In the genomic region with DNA sequence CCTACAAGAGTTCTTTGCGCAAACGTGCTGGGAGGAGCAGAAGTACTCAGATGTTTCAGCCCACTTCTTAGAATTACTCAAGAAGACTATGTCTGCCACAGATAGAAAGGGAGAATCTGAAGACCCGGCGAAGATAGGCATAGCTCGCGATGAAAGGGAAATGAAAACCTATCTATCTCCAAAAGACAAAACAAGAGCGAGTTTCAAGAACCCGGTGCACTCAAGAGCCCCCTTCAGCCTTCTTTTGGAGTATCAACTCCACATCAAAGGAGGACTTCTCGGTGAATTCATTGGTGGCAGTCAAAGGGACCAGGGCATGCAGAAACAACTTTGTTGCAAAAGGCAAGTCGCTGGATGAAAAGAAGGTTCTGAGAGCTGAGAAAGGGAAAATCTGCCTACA, we compare ENCODE assay signal across 27 mouse cellular contexts.
DNase-seq lines count a peak whose midpoint lies in the region; ATAC-seq and TF ChIP-seq lines count a peak whose summit lies in the region.
"Had no signal": no experiment of that assay in that cellular context is flagged by ENCODE, and none has a peak within 500 bp of the region (broad histone marks: within the 10 kb centered on the region; RNA-seq: fewer than 3 reads in every experiment).

No protein-coding gene starts in this region.

- H3K4me1 ChIP-seq in thymus, adult 2 months (replicated peaks; ENCODE audit: control insufficient read depth, insufficient read depth, low read length): 0 out of 2 replicates have a peak, but pooled peaks cover 3% of the 10 kb centered on the region
- H3K4me1 ChIP-seq: forebrain, embryonic 13.5 days; heart, embryonic 12.5 days; limb, embryonic 15.5 days; midbrain, embryonic 10.5 days had no signal

- TF ChIP-seq POLR2A in thymus, adult 2 months (IDR thresholded peaks at IDR 0.05; ENCODE audit: control insufficient read depth, extremely low read depth, insufficient read depth, low read length, poor library complexity): no peak

- WGBS in thymus, adult 2 months: 52% methylated on average over 10 of the region's 10 CpGs

- intact Hi-C loops in heart, postnatal 36 days (cut with DNase I): no loop called here

- peak; percentile 14 for DNase-seq in thymus, adult 2 months
- DNase-seq in thymus, postnatal 4 days: peak; percentile 13
- no peak for DNase-seq in heart, postnatal 36 days
- no peak for DNase-seq in adrenal gland, adult (ENCODE audit: inconsistent age in 2 of 2, low spot score in 1 of 2)
- DNase-seq: adrenal gland, adult 8-10 months; cerebellum, adult 11 months; cerebellum, adult 9-10 months; cerebellum, postnatal 36 days; gastrocnemius, postnatal 36 days; heart, adult 2 months; lung, adult 2 months; lung, postnatal 10 days; retina, postnatal 1 day; right cerebral cortex, postnatal 14 days had no signal

- TF ChIP-seq CTCF in thymus, adult 2 months (IDR thresholded peaks at IDR 0.05; ENCODE audit: borderline replicate concordance, control insufficient read depth, extremely low read depth, insufficient read depth, low read length, poor library complexity): no peak

- ATAC-seq in CD4-positive, CD25-positive, alpha-beta regulatory T cell, adult 4 months: peak; percentile 69
- peak; percentile 49 for ATAC-seq in activated CD4-positive, CD25-positive, alpha-beta regulatory T cell, adult 4 months
- ATAC-seq in cerebellum, adult (ENCODE audit: insufficient number of reproducible peaks, low FRiP score, low TSS enrichment): no peak
- ATAC-seq: forebrain, embryonic 13.5 days had no signal

- no peaks in the 10 kb centered on the region for H3K36me3 ChIP-seq in thymus, adult 2 months (ENCODE audit: control insufficient read depth, insufficient read depth, low read length)
- H3K36me3 ChIP-seq: heart, embryonic 12.5 days; limb, embryonic 10.5 days; limb, embryonic 15.5 days; midbrain, embryonic 10.5 days had no signal

- no peak overlapping the region for H3K4me3 ChIP-seq in thymus, adult 2 months (ENCODE audit: control insufficient read depth, insufficient read depth, low read length)
- H3K4me3 ChIP-seq: forebrain, embryonic 13.5 days; heart, adult 2 months; heart, embryonic 12.5 days; limb, embryonic 10.5 days; limb, embryonic 15.5 days; midbrain, embryonic 10.5 days; myocyte had no signal

- no peak overlapping the region for H3K27ac ChIP-seq in thymus, adult 2 months (ENCODE audit: control insufficient read depth, insufficient read depth, low read length)
- H3K27ac ChIP-seq: forebrain, embryonic 13.5 days; heart, adult 2 months; hindbrain, embryonic 14.5 days; kidney, postnatal 0 days; limb, embryonic 10.5 days; limb, embryonic 15.5 days; liver, embryonic 14.5 days; macrophage; midbrain, embryonic 10.5 days had no signal

- no peaks in the 10 kb centered on the region for H3K27me3 ChIP-seq in thymus, adult 2 months (ENCODE audit: control insufficient read depth, insufficient read depth, low read length)
- H3K27me3 ChIP-seq: forebrain, embryonic 13.5 days; heart, embryonic 12.5 days; limb, embryonic 15.5 days had no signal

Comparison
In these comparisons a context has a peak if more than half of its experiments do, and no peak if none do; other contexts are left out.
1. DNase-seq: peak in thymus, adult 2 months (single experiment) and thymus, postnatal 4 days (single experiment); none in heart, postnatal 36 days (0 of 2) and adrenal gland, adult (0 of 2).